Mouse (Mus musculus): ENCODE data around the gene Lgi1.

Gene Lgi1

GRCm38 (mm10) chr19:38327002-38327401 lies 62.7 kb downstream of the Lgi1 start:
- no peak for DNase-seq (ENCODE audit: low spot score)

GRCm38 (mm10) chr19:38328010-38328409 lies 63.7 kb downstream of the Lgi1 start:
- DNase-seq (ENCODE audit: low spot score), result no peak

- DNase-seq (ENCODE audit: low spot score), result no peak
Observed at GRCm38 (mm10) chr19:38329257-38329656, 64.9 kb downstream of the Lgi1 start.

- DNase-seq (ENCODE audit: low spot score), result no peak
Observed at GRCm38 (mm10) chr19:38331072-38331471, 66.7 kb downstream of the Lgi1 start.

- no peak for DNase-seq (ENCODE audit: low spot score)
Observed at GRCm38 (mm10) chr19:38332245-38332644, 67.9 kb downstream of the Lgi1 start.

- DNase-seq (ENCODE audit: low spot score), result no peak
Observed at GRCm38 (mm10) chr19:38332820-38333219, 68.5 kb downstream of the Lgi1 start.

GRCm38 (mm10) chr19:38336553-38336952 lies 72.2 kb downstream of the Lgi1 start:
- DNase-seq (ENCODE audit: low spot score), result no peak

GRCm38 (mm10) chr19:38337332-38337731 lies 73.0 kb downstream of the Lgi1 start:
- DNase-seq (ENCODE audit: low spot score), result no peak

- DNase-seq (ENCODE audit: low spot score), result no peak
Observed at GRCm38 (mm10) chr19:38339734-38340133, 75.4 kb downstream of the Lgi1 start.

- DNase-seq (ENCODE audit: low spot score), result no peak
Observed at GRCm38 (mm10) chr19:38343246-38343645, 78.9 kb downstream of the Lgi1 start.

- no peak for DNase-seq (ENCODE audit: low spot score)
Observed at GRCm38 (mm10) chr19:38348271-38349012, 84.1 kb downstream of the Lgi1 start.

GRCm38 (mm10) chr19:38349013-38349341 lies 84.6 kb downstream of the Lgi1 start:
- DNase-seq (ENCODE audit: low spot score), result no peak

GRCm38 (mm10) chr19:38351202-38351601 lies 86.9 kb downstream of the Lgi1 start:
- no peak for DNase-seq (ENCODE audit: low spot score)

- DNase-seq (ENCODE audit: low spot score), result no peak
Observed at GRCm38 (mm10) chr19:38351728-38352127, 87.4 kb downstream of the Lgi1 start.

GRCm38 (mm10) chr19:38352495-38353130 lies 88.3 kb downstream of the Lgi1 start:
- DNase-seq (ENCODE audit: low spot score), result no peak

- no peak for DNase-seq (ENCODE audit: low spot score)
Observed at GRCm38 (mm10) chr19:38354279-38354678, 89.9 kb downstream of the Lgi1 start.

- DNase-seq (ENCODE audit: low spot score), result no peak
Observed at GRCm38 (mm10) chr19:38354819-38355360, 90.6 kb downstream of the Lgi1 start.

- DNase-seq (ENCODE audit: low spot score), result no peak
Observed at GRCm38 (mm10) chr19:38356211-38356828, 92.0 kb downstream of the Lgi1 start.

GRCm38 (mm10) chr19:38357956-38358623 lies 93.8 kb downstream of the Lgi1 start:
- no peak for DNase-seq (ENCODE audit: low spot score)

- no peak for DNase-seq (ENCODE audit: low spot score)
Observed at GRCm38 (mm10) chr19:38359287-38359686, 95.0 kb downstream of the Lgi1 start.
